Mouse (Mus musculus): Measurements from ENCODE around the gene Hacd2. TPM values are rescaled to one million over a fixed set of nuclear protein-coding genes. Genes with fewer than 3 reads are reported as not detected.

Hacd2 gene
- polyA plus RNA-seq, 1 experiment = 32.6 TPM

GRCm38 (mm10) chr16:35102866-35103620 is 80.8 kb downstream of the Hacd2 start:
- Histone ChIP-seq H3K27ac (ENCODE audit: insufficient read depth, low read depth, low read length) (no peak overlapping the region), H3K4me1 (ENCODE audit: control insufficient read depth, insufficient read depth, low read length) (no peaks in the 10 kb centered on the region; the same call in 1 of the 2 replicates), H3K4me3 (ENCODE audit: insufficient read depth, low read length) (no peak overlapping the region)
- no peak for TF ChIP-seq POLR2A (IDR thresholded peaks at IDR 0.05; ENCODE audit: borderline replicate concordance, low read depth, low read length)

GRCm38 (mm10) chr16:35107985-35108384 is 85.8 kb downstream of the Hacd2 start:
- no peak overlapping the region for H3K4me3 ChIP-seq (ENCODE audit: insufficient read depth, low read length)
- no peaks in the 10 kb centered on the region for H3K4me1 ChIP-seq (ENCODE audit: control insufficient read depth, insufficient read depth, low read length)
- no peak for TF ChIP-seq CTCF (IDR thresholded peaks at IDR 0.05; ENCODE audit: low read depth, low read length)
- TF ChIP-seq POLR2A (IDR thresholded peaks at IDR 0.05; ENCODE audit: borderline replicate concordance, low read depth, low read length) = no peak
- H3K27ac ChIP-seq (ENCODE audit: insufficient read depth, low read depth, low read length) = no peak overlapping the region

DNA sequence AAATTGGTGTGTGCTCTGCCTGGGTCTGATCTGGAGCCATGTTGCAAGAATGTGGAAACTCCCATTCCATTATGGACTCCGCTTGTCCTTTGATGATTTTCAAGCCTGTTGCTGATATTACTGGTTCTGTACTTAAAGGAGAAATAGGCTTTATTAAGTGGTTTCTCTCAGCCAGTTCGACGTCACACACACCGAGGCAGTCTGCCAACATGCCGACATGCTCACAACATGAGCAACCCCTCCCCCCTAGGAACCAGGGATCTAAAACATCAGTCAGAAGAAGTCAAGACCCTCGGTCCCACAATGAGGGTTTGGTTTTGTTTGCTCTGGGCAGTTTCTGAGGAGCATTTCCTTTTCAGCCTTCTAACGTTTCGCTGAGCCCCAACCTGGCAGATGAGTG is 86.9 kb downstream of the Hacd2 start:
- Histone ChIP-seq H3K27ac (ENCODE audit: insufficient read depth, low read depth, low read length) (no peak overlapping the region), H3K4me3 (ENCODE audit: insufficient read depth, low read length) (no peak overlapping the region), H3K4me1 (ENCODE audit: control insufficient read depth, insufficient read depth, low read length) (no peaks in the 10 kb centered on the region)
- no peak for TF ChIP-seq CTCF (IDR thresholded peaks at IDR 0.05; ENCODE audit: low read depth, low read length)
- TF ChIP-seq POLR2A (IDR thresholded peaks at IDR 0.05; ENCODE audit: borderline replicate concordance, low read depth, low read length) = no peak

DNA sequence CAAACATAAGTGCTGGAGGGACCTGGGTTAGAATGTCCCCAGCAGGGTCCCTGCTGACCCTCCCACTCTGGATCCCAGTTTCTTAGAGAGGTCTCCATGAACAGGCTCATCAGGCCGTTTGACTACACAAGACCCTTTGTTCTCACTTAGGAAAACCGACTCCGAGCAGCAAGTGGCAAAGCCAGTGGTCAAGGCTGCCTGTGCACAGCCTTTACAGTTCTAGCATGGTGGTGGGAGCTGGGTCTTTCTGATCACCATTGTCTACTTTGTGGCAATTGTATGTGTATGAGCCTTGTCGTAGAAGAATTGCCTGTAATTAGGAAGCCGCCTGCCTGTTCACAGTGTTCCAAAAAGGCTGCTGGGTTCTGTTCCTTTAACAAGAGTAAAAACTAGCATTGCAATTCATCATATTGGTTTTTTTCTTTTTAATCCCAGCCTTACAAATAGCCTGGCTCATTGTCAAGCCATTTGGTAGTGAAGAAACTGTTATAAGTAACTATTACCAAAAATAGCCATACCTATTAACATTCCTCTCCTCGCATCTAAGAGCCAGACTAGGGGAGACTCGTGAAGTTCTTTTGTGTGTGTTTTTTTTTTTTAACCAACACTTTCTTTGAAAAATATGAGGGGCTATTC is 87.5 kb downstream of the Hacd2 start:
- no peak overlapping the region for H3K27ac ChIP-seq (ENCODE audit: insufficient read depth, low read depth, low read length)
- H3K4me1 ChIP-seq (ENCODE audit: control insufficient read depth, insufficient read depth, low read length) = no peaks in the 10 kb centered on the region
- H3K4me3 ChIP-seq (ENCODE audit: insufficient read depth, low read length) = no peak overlapping the region
- TF ChIP-seq POLR2A (IDR thresholded peaks at IDR 0.05; ENCODE audit: borderline replicate concordance, low read depth, low read length) (no peak), CTCF (IDR thresholded peaks at IDR 0.05; ENCODE audit: low read depth, low read length) (no peak)

DNA sequence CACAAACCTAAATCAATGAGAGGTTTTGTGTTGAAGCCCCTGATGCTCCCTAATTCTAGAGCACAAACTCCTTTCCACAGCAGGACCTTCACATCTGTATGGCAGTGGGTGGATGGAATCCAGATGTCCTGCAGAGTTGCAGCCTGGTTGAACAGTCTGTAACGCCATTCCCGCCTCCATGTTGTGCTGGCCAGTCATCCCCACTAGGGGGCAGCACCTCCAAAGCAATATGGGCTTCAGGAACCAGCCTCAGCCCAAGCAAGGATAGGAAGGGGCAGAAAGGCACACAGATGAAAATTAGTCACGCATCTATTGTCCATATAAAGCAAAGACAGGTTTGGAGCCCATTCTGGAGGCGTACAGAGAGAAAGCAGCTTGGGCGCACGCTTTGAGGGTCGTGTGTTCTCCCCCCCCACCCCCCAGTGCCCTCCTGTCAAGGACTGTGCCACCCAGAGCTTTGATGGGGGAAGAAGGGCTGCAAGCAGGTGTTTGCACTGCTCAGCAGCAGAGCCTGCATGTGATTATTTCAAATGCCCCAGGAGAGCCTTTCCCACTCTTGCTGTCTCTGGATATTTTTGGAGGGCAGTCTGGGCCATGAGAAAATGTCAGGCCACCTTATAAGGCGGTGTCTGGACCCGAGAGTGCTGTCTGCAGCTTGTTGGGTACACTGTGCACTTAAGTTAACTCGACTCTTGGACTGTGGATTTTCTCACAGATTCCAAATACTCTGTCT is 88.3 kb downstream of the Hacd2 start:
- H3K27ac ChIP-seq (ENCODE audit: insufficient read depth, low read depth, low read length) = no peak overlapping the region
- H3K4me3 ChIP-seq (ENCODE audit: insufficient read depth, low read length) = no peak overlapping the region
- TF ChIP-seq POLR2A (IDR thresholded peaks at IDR 0.05; ENCODE audit: borderline replicate concordance, low read depth, low read length) = no peak
- peak; percentile 79 for TF ChIP-seq CTCF (IDR thresholded peaks at IDR 0.05; ENCODE audit: low read depth, low read length)
- H3K4me1 ChIP-seq (ENCODE audit: control insufficient read depth, insufficient read depth, low read length) = no peaks in the 10 kb centered on the region

DNA sequence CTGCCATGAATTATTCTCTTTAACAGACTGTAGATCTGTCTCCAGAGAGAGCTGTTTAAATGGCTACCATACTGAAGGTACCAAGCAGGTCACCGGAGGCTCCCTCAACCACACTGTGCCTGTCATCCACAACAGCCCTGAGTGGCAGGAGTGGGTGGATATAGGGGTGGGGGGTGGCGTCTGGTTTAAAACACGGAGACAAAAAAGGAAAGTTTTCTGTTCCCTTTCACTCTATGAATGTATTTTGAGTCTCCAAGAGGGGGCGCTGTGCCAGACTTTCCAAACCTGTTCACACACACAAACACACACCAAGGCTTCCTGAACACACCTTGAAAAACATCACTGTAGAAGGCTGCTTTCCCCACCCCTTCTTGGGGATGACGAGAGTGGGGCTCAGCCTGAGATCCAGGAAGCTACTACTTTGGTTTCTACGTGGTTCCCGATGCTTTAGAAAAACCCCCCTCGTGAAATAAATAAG is 89.0 kb downstream of the Hacd2 start:
- no peak for TF ChIP-seq POLR2A (IDR thresholded peaks at IDR 0.05; ENCODE audit: borderline replicate concordance, low read depth, low read length)
- no peak for TF ChIP-seq CTCF (IDR thresholded peaks at IDR 0.05; ENCODE audit: low read depth, low read length)
- Histone ChIP-seq H3K27ac (ENCODE audit: insufficient read depth, low read depth, low read length) (no peak overlapping the region), H3K4me3 (ENCODE audit: insufficient read depth, low read length) (no peak overlapping the region), H3K4me1 (ENCODE audit: control insufficient read depth, insufficient read depth, low read length) (no peaks in the 10 kb centered on the region)

- no peak overlapping the region for H3K27ac ChIP-seq (ENCODE audit: insufficient read depth, low read depth, low read length)
- TF ChIP-seq POLR2A (IDR thresholded peaks at IDR 0.05; ENCODE audit: borderline replicate concordance, low read depth, low read length) = no peak
- TF ChIP-seq CTCF (IDR thresholded peaks at IDR 0.05; ENCODE audit: low read depth, low read length) = no peak
- H3K4me1 ChIP-seq (ENCODE audit: control insufficient read depth, insufficient read depth, low read length) = no peaks in the 10 kb centered on the region
- H3K4me3 ChIP-seq (ENCODE audit: insufficient read depth, low read length) = no peak overlapping the region
Measured at GRCm38 (mm10) chr16:35113496-35113895, 91.3 kb downstream of the Hacd2 start.

DNA sequence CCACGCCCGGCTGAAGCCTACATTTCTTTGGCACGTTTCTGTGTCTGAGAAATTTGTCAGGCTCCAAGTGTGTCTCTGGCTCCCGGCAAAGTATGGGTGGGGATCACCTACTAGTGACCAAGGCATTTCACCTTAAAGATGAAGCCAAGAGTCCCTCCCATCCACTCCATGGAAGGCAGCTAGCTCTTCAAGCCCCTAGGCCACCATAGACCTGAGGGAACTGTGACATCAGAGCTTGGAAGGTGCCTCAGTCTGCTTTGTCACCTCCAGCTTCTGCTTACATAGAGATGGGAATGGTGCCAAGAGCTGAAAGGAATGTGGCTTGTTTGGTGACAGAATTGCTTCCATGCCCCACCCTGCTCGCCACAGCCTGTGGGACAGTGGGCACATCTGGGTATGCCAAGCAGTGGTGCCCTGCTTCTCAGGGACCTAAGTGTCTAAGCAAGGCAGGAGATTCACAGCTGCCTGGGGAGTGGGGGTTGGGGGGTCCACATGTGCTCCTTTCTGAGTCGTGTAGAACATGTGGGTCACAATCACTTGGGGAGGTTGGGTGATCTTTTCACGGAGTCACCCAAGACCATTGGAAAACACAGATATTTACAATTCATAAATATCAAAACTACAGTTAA is 94.2 kb downstream of the Hacd2 start:
- no peak for TF ChIP-seq POLR2A (IDR thresholded peaks at IDR 0.05; ENCODE audit: borderline replicate concordance, low read depth, low read length)
- no peak for TF ChIP-seq CTCF (IDR thresholded peaks at IDR 0.05; ENCODE audit: low read depth, low read length)

DNA sequence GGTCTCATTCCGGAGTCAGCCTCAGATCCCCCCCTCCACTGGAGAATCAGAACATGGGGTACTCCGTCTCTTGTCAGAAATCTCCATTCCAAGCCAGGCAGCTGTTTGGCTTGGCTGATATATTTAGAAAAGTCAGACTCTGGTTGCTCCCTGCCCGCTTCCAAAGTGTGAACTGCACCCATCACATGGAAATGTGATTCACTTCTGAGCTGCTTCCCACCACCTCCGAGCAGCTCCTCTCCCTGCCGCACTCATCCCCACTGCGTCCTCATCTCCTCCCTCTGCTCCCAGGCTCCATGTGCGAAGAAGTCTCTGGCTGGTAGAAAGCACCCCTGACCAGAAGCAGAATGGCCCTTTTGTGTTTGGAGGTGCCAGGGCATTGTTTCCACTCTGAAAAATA is 95.2 kb downstream of the Hacd2 start:
- Histone ChIP-seq H3K4me1 (ENCODE audit: control insufficient read depth, insufficient read depth, low read length) (no peaks in the 10 kb centered on the region), H3K4me3 (ENCODE audit: insufficient read depth, low read length) (no peak overlapping the region), H3K27ac (ENCODE audit: insufficient read depth, low read depth, low read length) (no peak overlapping the region)
- TF ChIP-seq POLR2A (IDR thresholded peaks at IDR 0.05; ENCODE audit: borderline replicate concordance, low read depth, low read length) = no peak
- no peak for TF ChIP-seq CTCF (IDR thresholded peaks at IDR 0.05; ENCODE audit: low read depth, low read length)

More for the DNA sequence above, 94.2 kb downstream of the Hacd2 start:
- no peaks in the 10 kb centered on the region for H3K4me1 ChIP-seq (ENCODE audit: control insufficient read depth, insufficient read depth, low read length)
- H3K4me3 ChIP-seq (ENCODE audit: insufficient read depth, low read length) = no peak overlapping the region
- no peak overlapping the region for H3K27ac ChIP-seq (ENCODE audit: insufficient read depth, low read depth, low read length)
